Mouse (Mus musculus): ENCODE measurements around the gene Pdia3. TPM values are rescaled to one million over a fixed set of nuclear protein-coding genes. Genes with fewer than 3 reads are reported as not detected.
A peak's percentile ranks its signal among the peaks of the same experiment; 100 is the strongest.

Gene Pdia3
- polyA plus RNA-seq, 1 experiment from 2014 or later: 624 TPM

DNA sequence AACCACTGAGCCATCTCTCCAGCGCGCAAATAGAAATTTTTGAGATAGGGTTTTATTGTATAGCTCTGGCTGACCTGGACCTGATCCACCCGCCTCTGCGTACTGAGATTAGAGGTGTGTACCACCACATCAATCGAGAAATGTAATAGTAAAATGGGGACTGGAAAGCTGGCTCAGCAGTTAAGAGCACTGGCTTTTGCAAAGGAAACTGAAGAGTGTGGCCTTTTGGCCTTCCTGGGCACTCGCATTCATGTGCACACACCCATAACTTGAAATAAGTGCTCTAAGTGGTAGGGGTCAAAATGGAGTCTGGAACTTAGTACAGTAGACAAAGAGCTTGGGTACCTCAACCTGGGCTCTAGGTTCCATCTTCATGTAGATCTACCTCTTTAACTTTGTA lies 2.8 kb downstream of the Pdia3 start:
- H3K4me3 ChIP-seq: peak overlapping the region; percentile 97; the same call in 1 of the 2 replicates
- H3K36me3 ChIP-seq: peaks cover 55% of the 10 kb centered on the region
- H3K9me3 ChIP-seq (replicated peaks): no peaks in the 10 kb centered on the region
- H3K4me1 ChIP-seq: peaks cover 31% of the 10 kb centered on the region
- no peaks in the 10 kb centered on the region for H3K27me3 ChIP-seq (ENCODE audit: low read depth, poor library complexity, severe bottlenecking)
- H3K27ac ChIP-seq (replicated peaks): no peak overlapping the region
- WGBS: 93% methylated on average over 6 of the region's 6 CpGs
- DNase-seq (ENCODE audit: low spot score): no peak

DNA sequence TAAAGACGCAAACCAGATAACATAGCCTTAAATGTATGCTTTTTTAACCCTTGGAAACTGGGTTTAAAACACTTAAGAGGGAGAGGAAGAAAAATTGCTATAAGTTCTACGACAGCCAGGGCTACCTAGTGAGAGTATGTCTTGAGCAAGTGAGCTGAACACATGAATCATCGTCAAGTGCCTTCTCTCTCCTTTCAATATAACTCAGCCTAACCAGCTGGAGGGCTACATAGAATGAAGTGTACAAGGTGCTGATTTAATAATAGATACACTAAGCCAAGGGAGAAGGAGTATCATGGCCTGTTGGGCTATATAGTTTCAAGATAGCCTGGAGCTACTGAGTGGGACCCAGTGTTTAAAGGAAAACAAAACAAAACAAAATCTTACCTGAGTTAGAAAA lies 4.9 kb downstream of the Pdia3 start:
- peaks cover 76% of the 10 kb centered on the region for H3K36me3 ChIP-seq
- DNase-seq (ENCODE audit: low spot score): no peak
- no peak overlapping the region for H3K27ac ChIP-seq (replicated peaks)
- WGBS: 95% methylated on average over 3 of the region's 3 CpGs
- no peak overlapping the region for H3K4me3 ChIP-seq
- no peaks in the 10 kb centered on the region for H3K9me3 ChIP-seq (replicated peaks)
- no peaks in the 10 kb centered on the region for H3K27me3 ChIP-seq (ENCODE audit: low read depth, poor library complexity, severe bottlenecking)
- H3K4me1 ChIP-seq: peaks cover 23% of the 10 kb centered on the region

DNA sequence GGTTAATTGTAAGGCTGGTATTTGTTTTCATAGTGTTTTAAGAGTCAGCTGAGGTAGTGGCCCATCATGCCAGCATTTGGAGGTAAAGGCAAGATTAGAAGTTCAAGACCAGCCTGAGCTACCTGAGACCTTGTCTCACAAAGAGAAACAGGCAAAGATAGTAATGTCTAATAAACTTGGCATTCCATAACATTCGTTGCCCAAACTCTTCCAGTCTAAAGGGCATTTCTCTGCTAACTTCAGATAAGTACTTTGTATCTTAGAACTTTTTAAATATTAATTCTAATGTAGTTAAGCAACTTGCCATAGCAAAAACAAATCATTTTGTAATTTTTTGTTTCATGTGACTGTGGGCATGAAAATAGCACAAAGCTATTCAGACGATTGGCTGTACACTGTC lies 9.6 kb downstream of the Pdia3 start:
- H3K27ac ChIP-seq (replicated peaks): no peak overlapping the region
- no peaks in the 10 kb centered on the region for H3K27me3 ChIP-seq (ENCODE audit: low read depth, poor library complexity, severe bottlenecking)
- no peak for DNase-seq (ENCODE audit: low spot score)
- no peaks in the 10 kb centered on the region for H3K4me1 ChIP-seq
- 97% methylated on average over 2 of the region's 2 CpGs for WGBS
- H3K36me3 ChIP-seq: peaks cover 96% of the 10 kb centered on the region
- H3K4me3 ChIP-seq: no peak overlapping the region
- H3K9me3 ChIP-seq (replicated peaks): no peaks in the 10 kb centered on the region

DNA sequence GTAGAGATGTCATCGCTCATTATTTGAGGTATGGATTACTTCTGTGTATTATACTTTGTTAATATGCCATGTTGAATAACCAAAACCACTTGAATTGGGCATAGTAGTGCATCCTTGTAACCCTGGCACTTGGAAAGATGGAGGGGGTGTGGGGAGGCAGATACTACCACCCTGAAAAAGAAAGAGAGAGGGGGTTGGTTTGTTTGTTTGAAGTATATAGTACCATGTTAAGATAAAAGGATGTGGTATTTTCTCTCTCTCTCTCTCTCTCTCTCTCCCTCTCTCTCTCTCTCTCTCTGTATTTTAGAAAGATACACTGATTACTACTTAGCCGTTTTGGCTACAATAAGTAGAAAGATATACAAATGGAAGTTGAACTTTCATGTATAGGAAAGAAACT lies 12.3 kb downstream of the Pdia3 start:
- Histone ChIP-seq H3K27me3 (ENCODE audit: low read depth, poor library complexity, severe bottlenecking) (no peaks in the 10 kb centered on the region), H3K36me3 (peaks cover 100% of the 10 kb centered on the region), H3K4me1 (no peaks in the 10 kb centered on the region), H3K4me3 (no peak overlapping the region), H3K27ac (replicated peaks) (no peak overlapping the region), H3K9me3 (replicated peaks) (no peaks in the 10 kb centered on the region)
- WGBS: 96% methylated on average over 2 of the region's 2 CpGs
- no peak for DNase-seq (ENCODE audit: low spot score)

DNA sequence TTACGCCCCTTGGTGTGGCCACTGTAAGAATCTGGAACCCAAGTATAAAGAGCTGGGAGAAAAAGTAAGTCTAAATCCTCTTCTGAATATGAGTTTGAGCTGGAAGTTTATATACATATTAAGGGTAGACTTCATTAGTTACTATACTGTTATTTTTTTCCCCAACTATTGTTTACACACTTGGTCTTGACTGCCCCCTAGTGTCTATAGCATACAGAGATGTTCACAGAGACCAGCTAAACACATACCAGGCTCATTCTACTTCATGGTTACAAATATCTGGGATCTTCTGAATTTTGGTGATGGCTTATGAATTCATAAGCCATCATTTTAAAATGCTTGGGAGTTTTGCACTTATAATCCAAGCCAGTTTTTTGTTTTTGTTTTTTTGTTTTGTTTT lies 21.3 kb downstream of the Pdia3 start:
- no peak overlapping the region for H3K4me3 ChIP-seq
- no peaks in the 10 kb centered on the region for H3K4me1 ChIP-seq
- 0 out of 2 replicates have a peak, but pooled peaks cover 3% of the 10 kb centered on the region for H3K27me3 ChIP-seq (ENCODE audit: low read depth, poor library complexity, severe bottlenecking)
- no peak for DNase-seq (ENCODE audit: low spot score)
- H3K27ac ChIP-seq (replicated peaks): no peak overlapping the region
- H3K9me3 ChIP-seq (replicated peaks): no peaks in the 10 kb centered on the region
- WGBS: 97% methylated on average over 1 of the region's 1 CpGs
- peaks cover 99% of the 10 kb centered on the region for H3K36me3 ChIP-seq

DNA sequence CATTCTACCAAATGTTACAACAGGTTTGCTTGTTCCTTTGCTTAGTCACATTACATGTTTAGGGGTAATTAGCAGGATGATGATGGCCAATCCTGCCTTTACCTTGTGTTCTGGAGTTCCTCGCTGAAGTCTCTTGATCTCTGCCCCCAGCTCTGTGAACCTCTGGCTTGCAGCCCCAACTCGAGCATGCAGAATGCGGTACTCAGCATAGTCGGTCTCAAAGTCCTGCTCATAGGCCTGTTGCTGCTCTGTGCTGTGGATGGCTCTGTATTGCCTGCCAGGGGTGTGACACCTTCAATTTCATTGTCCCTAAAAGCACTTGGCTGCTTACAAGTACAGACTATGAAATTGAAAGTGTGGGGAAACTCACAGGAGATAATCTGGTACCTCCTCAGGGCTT lies 26.2 kb downstream of the Pdia3 start:
- 86% methylated on average over 4 of the region's 4 CpGs for WGBS
- no peak overlapping the region for H3K27ac ChIP-seq (replicated peaks)
- H3K4me3 ChIP-seq: no peak overlapping the region
- H3K9me3 ChIP-seq (replicated peaks): no peaks in the 10 kb centered on the region
- H3K36me3 ChIP-seq: peaks cover 53% of the 10 kb centered on the region
- no peak for DNase-seq (ENCODE audit: low spot score)
- peaks cover 45% of the 10 kb centered on the region for H3K27me3 ChIP-seq (ENCODE audit: low read depth, poor library complexity, severe bottlenecking)
- peaks cover 18% of the 10 kb centered on the region for H3K4me1 ChIP-seq

DNA sequence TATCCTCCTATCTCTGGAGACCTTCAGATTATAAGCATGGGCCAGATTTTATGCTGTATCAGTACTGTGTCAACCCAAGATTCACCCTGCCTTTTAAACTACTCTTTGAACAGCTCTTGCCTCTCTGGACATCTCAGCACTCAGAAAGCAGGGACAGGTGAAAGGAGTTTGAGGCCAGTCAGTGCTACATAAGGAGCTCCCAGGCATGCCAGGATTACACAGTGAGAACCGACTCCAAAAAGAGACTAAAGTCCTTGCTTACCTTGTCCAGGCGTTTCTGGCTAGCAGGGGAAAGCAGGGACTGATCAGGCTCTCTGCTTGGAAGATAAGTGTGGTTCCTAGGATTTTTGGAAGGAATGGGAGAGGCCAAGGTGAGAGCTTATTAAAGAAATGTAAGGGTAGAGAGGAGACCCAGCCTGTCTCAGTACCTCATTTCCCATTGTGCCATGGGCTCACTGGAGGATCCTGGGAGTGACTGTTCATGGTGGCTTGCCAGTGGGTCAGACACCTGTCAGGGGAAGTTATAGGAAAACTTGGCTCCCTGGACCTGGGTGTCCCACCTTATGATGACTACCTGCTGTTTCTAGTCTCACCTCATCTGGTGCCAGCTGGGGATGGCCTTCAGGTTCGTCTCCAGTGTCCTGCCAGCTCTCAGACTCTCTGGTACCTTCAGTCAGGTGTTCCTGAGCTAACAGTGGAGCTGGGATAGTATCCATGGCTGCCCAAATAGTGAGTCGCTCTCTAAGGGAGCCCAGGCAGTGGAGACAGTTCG lies 27.4 kb downstream of the Pdia3 start:
- no peak for DNase-seq (ENCODE audit: low spot score)
- H3K36me3 ChIP-seq: peaks cover 40% of the 10 kb centered on the region
- peaks cover 18% of the 10 kb centered on the region for H3K4me1 ChIP-seq
- H3K27ac ChIP-seq (replicated peaks): no peak overlapping the region
- no peaks in the 10 kb centered on the region for H3K9me3 ChIP-seq (replicated peaks)
- 67% methylated on average over 5 of the region's 5 CpGs for WGBS
- H3K4me3 ChIP-seq: no peak overlapping the region
- peaks cover 45% of the 10 kb centered on the region for H3K27me3 ChIP-seq (ENCODE audit: low read depth, poor library complexity, severe bottlenecking)

DNA sequence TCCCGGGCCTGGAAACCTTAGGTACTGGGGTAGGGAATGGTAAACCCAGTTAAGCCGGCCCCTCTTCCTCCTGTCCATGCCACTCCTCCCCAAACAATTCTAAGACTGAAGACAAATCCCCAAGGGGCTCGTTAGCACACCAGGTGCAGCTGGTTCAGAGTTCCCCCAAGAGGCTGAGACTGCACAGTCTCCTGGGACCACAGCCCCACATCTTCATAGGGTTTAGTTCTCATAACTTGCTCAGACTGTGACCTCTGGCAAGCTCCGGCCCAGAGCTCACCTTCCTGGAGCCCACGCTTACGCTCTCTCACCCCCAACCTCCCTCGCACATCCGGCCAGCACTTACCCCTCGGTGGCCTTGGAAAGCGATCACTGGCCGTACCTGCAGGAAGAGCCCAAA lies 28.2 kb downstream of the Pdia3 start:
- peak overlapping the region; percentile 57 for H3K4me3 ChIP-seq
- H3K27me3 ChIP-seq (ENCODE audit: low read depth, poor library complexity, severe bottlenecking): peaks cover 45% of the 10 kb centered on the region
- peaks cover 34% of the 10 kb centered on the region for H3K36me3 ChIP-seq
- WGBS: 11% methylated on average over 11 of the region's 11 CpGs
- H3K27ac ChIP-seq (replicated peaks): no peak overlapping the region
- DNase-seq (ENCODE audit: low spot score): no peak
- H3K9me3 ChIP-seq (replicated peaks): no peaks in the 10 kb centered on the region
- peaks cover 18% of the 10 kb centered on the region for H3K4me1 ChIP-seq

DNA sequence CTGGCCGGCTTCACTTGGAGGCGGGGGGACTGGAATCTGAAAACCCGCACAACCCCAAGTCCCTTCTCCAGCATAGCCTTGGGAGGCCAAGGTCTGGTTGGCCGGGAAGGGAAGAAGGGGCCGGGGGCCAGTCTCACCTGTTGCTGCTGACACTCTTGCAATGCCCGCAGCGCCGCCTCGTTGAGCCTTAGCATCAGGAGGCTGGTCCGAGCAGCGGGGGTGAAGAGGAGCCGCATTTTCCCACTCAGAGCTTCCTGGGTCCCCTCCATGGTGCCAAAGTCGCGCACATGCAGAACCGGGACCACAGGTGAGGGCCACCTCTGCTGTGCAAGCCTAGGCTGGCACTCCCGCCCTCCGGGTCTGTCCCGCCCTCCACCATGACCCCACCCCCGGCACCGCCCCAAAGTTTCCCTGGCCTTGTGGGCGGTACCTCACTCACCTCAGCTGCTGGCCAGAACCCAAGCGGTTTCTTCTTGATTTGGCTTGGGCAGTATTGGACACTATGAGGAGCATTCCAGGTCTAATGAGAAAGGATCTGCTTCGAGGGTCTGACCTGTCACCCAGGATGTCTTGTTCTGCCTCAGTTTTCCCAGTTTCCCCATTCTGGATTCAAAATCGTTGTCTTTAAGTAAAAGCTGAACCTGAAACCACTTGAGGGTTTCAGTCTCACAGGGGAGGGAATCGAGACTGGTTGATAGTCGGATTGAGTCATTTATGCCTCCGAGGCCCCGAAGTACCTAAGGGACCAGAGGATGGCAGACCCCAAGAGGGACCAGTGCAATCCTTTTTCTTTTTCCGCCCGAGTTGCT lies 28.9 kb downstream of the Pdia3 start:
- peak; percentile 50 for DNase-seq (ENCODE audit: low spot score)
- no peak overlapping the region for H3K27ac ChIP-seq (replicated peaks)
- H3K27me3 ChIP-seq (ENCODE audit: low read depth, poor library complexity, severe bottlenecking): peaks cover 45% of the 10 kb centered on the region
- no peaks in the 10 kb centered on the region for H3K9me3 ChIP-seq (replicated peaks)
- H3K4me1 ChIP-seq: peaks cover 18% of the 10 kb centered on the region
- 2% methylated on average over 30 of the region's 30 CpGs for WGBS
- H3K36me3 ChIP-seq: peaks cover 27% of the 10 kb centered on the region
- peak overlapping the region; percentile 57 for H3K4me3 ChIP-seq

DNA sequence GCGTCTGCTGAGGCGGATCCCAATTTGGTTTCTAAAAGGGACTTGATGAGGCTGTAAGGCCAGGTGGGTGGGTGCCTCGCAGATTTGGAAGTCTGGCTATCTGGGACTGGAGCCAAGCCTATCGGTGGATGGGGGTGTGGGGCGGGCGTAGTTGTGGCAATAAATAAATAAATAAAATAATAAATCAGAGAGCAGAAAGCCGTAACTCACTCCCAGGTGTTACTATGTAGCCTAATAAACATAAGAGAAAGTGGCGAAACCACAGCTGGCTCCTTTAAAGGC lies 29.4 kb downstream of the Pdia3 start:
- H3K9me3 ChIP-seq (replicated peaks): no peaks in the 10 kb centered on the region
- peaks cover 21% of the 10 kb centered on the region for H3K36me3 ChIP-seq
- WGBS: 22% methylated on average over 8 of the region's 8 CpGs
- peak overlapping the region; percentile 57 for H3K4me3 ChIP-seq
- peaks cover 22% of the 10 kb centered on the region for H3K4me1 ChIP-seq
- H3K27me3 ChIP-seq (ENCODE audit: low read depth, poor library complexity, severe bottlenecking): peaks cover 45% of the 10 kb centered on the region
- DNase-seq (ENCODE audit: low spot score): no peak
- no peak overlapping the region for H3K27ac ChIP-seq (replicated peaks)

DNA sequence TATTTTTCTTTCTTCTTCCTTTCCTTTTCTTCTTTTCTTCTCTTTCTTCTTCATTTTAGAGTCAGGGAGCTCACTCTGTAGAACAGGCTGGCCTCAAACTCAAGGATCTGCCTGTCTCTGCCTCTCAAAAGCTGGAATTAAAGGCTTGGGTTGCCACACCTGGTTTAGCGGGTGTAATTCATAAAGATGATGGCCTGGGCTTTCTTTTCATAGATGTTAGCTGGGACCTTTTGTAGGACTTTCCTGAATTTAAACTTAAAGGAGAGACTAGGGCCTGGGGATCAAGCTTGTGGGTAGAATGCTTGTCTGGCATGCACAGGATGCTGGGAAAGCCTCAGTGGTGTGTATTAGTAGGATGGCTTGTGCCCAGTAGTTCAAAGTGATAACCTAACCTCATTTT lies 30.6 kb downstream of the Pdia3 start, which contains the start of gene Ell3:
Gene Ell3 (minus strand): TSS at position 101 of the 400 bp plus-strand sequence.
- H3K9me3 ChIP-seq (replicated peaks): no peaks in the 10 kb centered on the region

DNA sequence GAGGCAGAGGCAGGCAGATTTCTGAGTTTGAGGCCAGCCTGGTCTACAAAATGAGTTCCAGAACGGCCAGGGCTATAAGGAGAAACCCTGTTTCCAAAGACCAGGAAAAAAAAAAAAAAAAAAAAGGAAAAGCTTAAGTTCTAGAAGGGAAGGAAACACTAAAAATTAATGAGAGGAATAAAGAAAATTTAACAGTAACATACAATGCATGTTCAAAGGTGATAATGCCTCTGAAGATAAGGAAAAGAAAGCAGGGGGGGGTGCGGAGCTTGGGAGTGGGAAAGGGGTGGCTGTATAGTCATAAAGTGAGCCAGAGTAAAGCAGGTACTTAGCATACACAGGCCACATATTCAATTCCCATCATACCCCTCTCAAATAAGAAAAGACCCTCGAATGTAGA lies 31.5 kb downstream of the Pdia3 start:
- WGBS: 84% methylated on average over 3 of the region's 3 CpGs
- H3K9me3 ChIP-seq (replicated peaks): no peaks in the 10 kb centered on the region
- no peak overlapping the region for H3K4me3 ChIP-seq
- peaks cover under 1% of the 10 kb centered on the region; the same call in 1 of the 2 replicates for H3K36me3 ChIP-seq
- peaks cover 30% of the 10 kb centered on the region for H3K4me1 ChIP-seq
- DNase-seq (ENCODE audit: low spot score): no peak
- H3K27ac ChIP-seq (replicated peaks): no peak overlapping the region
- H3K27me3 ChIP-seq (ENCODE audit: low read depth, poor library complexity, severe bottlenecking): peaks cover 39% of the 10 kb centered on the region

More for the DNA sequence above, 30.6 kb downstream of the Pdia3 start, which contains the start of gene Ell3:
- WGBS: 94% methylated on average over 1 of the region's 1 CpGs
- peaks cover 10% of the 10 kb centered on the region for H3K36me3 ChIP-seq
- peaks cover 28% of the 10 kb centered on the region for H3K4me1 ChIP-seq
- peaks cover 45% of the 10 kb centered on the region for H3K27me3 ChIP-seq (ENCODE audit: low read depth, poor library complexity, severe bottlenecking)
- H3K4me3 ChIP-seq: 0 out of 2 replicates have a peak within 1 kb of the TSS, but pooled peaks have one; percentile 57
- H3K27ac ChIP-seq (replicated peaks): no peak within 1 kb of the TSS
- DNase-seq (ENCODE audit: low spot score): no peak

DNA sequence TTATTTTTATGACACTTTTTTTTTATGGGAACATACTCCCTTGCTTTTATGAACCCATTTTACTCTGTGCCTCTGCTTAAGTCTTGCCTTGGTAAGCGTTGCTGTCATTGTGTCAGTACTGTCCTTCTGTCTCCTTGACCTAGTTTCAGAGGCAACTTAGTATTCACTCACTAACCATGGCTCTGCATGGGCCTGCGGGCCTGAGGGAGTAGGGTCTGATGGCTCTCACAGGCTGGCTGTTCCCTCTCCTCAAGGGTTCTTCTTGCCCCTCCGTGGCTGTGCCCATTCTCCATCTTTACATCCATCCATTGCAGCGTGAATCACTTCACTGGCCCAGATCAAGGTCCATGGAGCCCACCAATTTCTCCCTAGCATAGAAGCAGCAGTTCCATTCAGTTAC lies 32.9 kb downstream of the Pdia3 start:
- Histone ChIP-seq H3K27me3 (ENCODE audit: low read depth, poor library complexity, severe bottlenecking) (peaks cover 28% of the 10 kb centered on the region), H3K9me3 (replicated peaks) (no peaks in the 10 kb centered on the region), H3K4me1 (peaks cover 43% of the 10 kb centered on the region), H3K4me3 (no peak overlapping the region), H3K27ac (replicated peaks) (no peak overlapping the region), H3K36me3 (peaks cover 7% of the 10 kb centered on the region)
- 78% methylated on average over 4 of the region's 4 CpGs for WGBS
- DNase-seq (ENCODE audit: low spot score): no peak

All from midbrain, embryonic 10.5 days (tissue).